Comparison of ENCODE assay signal across 9 mouse cellular contexts in the genomic region with DNA sequence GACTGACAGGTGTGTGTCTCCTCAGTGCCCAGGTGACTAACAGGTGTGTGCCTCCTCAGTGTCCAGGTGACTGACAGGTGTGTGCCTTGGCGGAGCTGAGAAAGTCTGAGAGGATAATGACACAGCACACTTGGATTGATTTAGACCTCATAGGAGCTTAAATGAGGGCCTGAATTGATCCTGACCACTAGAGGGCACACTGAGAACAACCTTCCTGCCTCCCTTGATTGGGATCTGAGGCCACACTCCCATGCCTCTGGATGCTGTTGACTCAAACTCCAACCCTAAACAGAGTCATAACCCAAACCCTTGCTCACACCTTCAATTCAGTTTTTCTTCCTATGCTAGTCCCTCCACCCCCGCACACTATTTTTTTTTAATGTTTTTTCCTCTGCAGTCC. TPM values are rescaled to one million over a fixed set of nuclear protein-coding genes. Genes with fewer than 3 reads are reported as not detected.
DNase-seq lines count a peak whose midpoint lies in the region; ATAC-seq and TF ChIP-seq lines count a peak whose summit lies in the region.
"Had no signal": no experiment of that assay in that cellular context is flagged by ENCODE, and none has a peak within 500 bp of the region (broad histone marks: within the 10 kb centered on the region; RNA-seq: fewer than 3 reads in every experiment).

No protein-coding gene starts in this region.

- H3K27me3 ChIP-seq in hindbrain, embryonic 10.5 days (ENCODE audit: insufficient read depth, poor library complexity, severe bottlenecking) = peaks cover 24% of the 10 kb centered on the region
- peaks cover 27% of the 10 kb centered on the region for H3K27me3 ChIP-seq in hindbrain, embryonic 13.5 days
- peaks cover 23% of the 10 kb centered on the region for H3K27me3 ChIP-seq in neural tube, embryonic 15.5 days (replicated peaks)

- no peak overlapping the region for H3K9ac ChIP-seq in hindbrain, embryonic 13.5 days
- no peak overlapping the region for H3K9ac ChIP-seq in ES-E14 (ENCODE audit: insufficient read depth, low read depth, low read length, poor library complexity, severe bottlenecking)
- no peak overlapping the region for H3K9ac ChIP-seq in neural tube, embryonic 15.5 days (replicated peaks)
- H3K9ac ChIP-seq: limb, embryonic 12.5 days had no signal

- H3K4me3 ChIP-seq in hindbrain, embryonic 10.5 days = no peak overlapping the region
- no peak overlapping the region for H3K4me3 ChIP-seq in hindbrain, embryonic 13.5 days
- no peak overlapping the region for H3K4me3 ChIP-seq in ES-E14 (ENCODE audit: insufficient read depth in 1 of 2, low read depth in 1 of 2, low read length in 2 of 2, poor library complexity in 1 of 2, severe bottlenecking in 1 of 2)
- no peak overlapping the region for H3K4me3 ChIP-seq in embryonic fibroblast, embryonic 13.5 days (ENCODE audit: insufficient read depth, low read length)
- H3K4me3 ChIP-seq in neural tube, embryonic 15.5 days (replicated peaks) = no peak overlapping the region
- H3K4me3 ChIP-seq: limb, embryonic 12.5 days had no signal

- intact Hi-C loops in left cerebral cortex, postnatal 36 days (cut with DNase I) = no loop called here

- H3K4me1 ChIP-seq in hindbrain, embryonic 10.5 days (replicated peaks) = 0 out of 2 replicates have a peak, but pooled peaks cover 5% of the 10 kb centered on the region
- peaks cover 5% of the 10 kb centered on the region; the same call in 1 of the 2 replicates for H3K4me1 ChIP-seq in hindbrain, embryonic 13.5 days (replicated peaks)
- H3K4me1 ChIP-seq in ES-E14 (ENCODE audit: control insufficient read depth in 2 of 2, insufficient read depth in 2 of 2, low read length in 2 of 2, poor library complexity in 1 of 2) = no peaks in the 10 kb centered on the region; a peak in 1 of 4 replicates
- H3K4me1 ChIP-seq in embryonic fibroblast, embryonic 13.5 days (ENCODE audit: control insufficient read depth, insufficient read depth, low read length) = peaks cover 3% of the 10 kb centered on the region; the same call in 1 of the 2 replicates
- H3K4me1 ChIP-seq in neural tube, embryonic 15.5 days = peaks cover 9% of the 10 kb centered on the region; the same call in 1 of the 2 replicates

- no peak for ATAC-seq in hindbrain, embryonic 13.5 days (ENCODE audit: low FRiP score)
- ATAC-seq in neural tube, embryonic 15.5 days (ENCODE audit: low FRiP score) = no peak

- H3K27ac ChIP-seq in hindbrain, embryonic 10.5 days = no peak overlapping the region
- H3K27ac ChIP-seq in hindbrain, embryonic 13.5 days = no peak overlapping the region
- no peak overlapping the region for H3K27ac ChIP-seq in ES-E14 (ENCODE audit: insufficient read depth, low read depth, low read length, poor library complexity, severe bottlenecking)
- H3K27ac ChIP-seq in embryonic fibroblast, embryonic 13.5 days (ENCODE audit: insufficient read depth, low read length) = no peak overlapping the region
- no peak overlapping the region for H3K27ac ChIP-seq in neural tube, embryonic 15.5 days (replicated peaks)
- H3K27ac ChIP-seq: limb, embryonic 12.5 days had no signal

- 30% methylated on average over 2 of the region's 2 CpGs for WGBS in hindbrain, embryonic 10.5 days
- WGBS in hindbrain, embryonic 13.5 days = 29% methylated on average over 2 of the region's 2 CpGs
- 31% methylated on average over 2 of the region's 2 CpGs for whole genome bisulfite sequencing in neural tube, embryonic 15.5 days

- DNase-seq in hindbrain, embryonic 10.5 days (ENCODE audit: low spot score) = peak; percentile 30
- DNase-seq in 3T3-L1 (ENCODE audit: low read depth, low spot score) = peak; percentile 85
- peak; percentile 64 for DNase-seq in ES-E14 (ENCODE audit: low read depth, low spot score)
- peak; percentile 80 for DNase-seq in lung, postnatal 10 days
- no peak for DNase-seq in left cerebral cortex, postnatal 36 days (ENCODE audit: low spot score in 2 of 2)

- in situ Hi-C loops in ES-E14 (cut with MboI; ENCODE audit: low sequenced_read_pairs in 2 of 2, unreplicated experiment in 2 of 2) = loop anchor here (5.0 to 10.0 kb wide), 2 partner anchors 72 to 74 kb away; no protein-coding TSS in a partner anchor

- H3K36me3 ChIP-seq in hindbrain, embryonic 10.5 days = no peaks in the 10 kb centered on the region
- H3K36me3 ChIP-seq in hindbrain, embryonic 13.5 days = no peaks in the 10 kb centered on the region
- no peaks in the 10 kb centered on the region for H3K36me3 ChIP-seq in ES-E14 (ENCODE audit: control insufficient read depth, insufficient read depth, low read length, poor library complexity, severe bottlenecking)
- H3K36me3 ChIP-seq in neural tube, embryonic 15.5 days = no peaks in the 10 kb centered on the region
- H3K36me3 ChIP-seq: limb, embryonic 12.5 days had no signal

- peaks cover 5% of the 10 kb centered on the region; the same call in 1 of the 2 replicates for H3K9me3 ChIP-seq in hindbrain, embryonic 10.5 days
- peaks cover 6% of the 10 kb centered on the region for H3K9me3 ChIP-seq in hindbrain, embryonic 13.5 days
- H3K9me3 ChIP-seq in ES-E14 (ENCODE audit: control insufficient read depth, insufficient read depth, low read depth, low read length) = no peaks in the 10 kb centered on the region
- H3K9me3 ChIP-seq in neural tube, embryonic 15.5 days (replicated peaks) = no peaks in the 10 kb centered on the region

- TF ChIP-seq CTCF in embryonic fibroblast, embryonic 13.5 days (IDR thresholded peaks at IDR 0.05; ENCODE audit: borderline replicate concordance, insufficient read depth, low read length) = peak; percentile 69; the same call in 1 of the 2 replicates

- TF ChIP-seq POLR2A in embryonic fibroblast, embryonic 13.5 days (IDR thresholded peaks at IDR 0.05; ENCODE audit: low read depth, low read length) = no peak

- H3K4me2 ChIP-seq in hindbrain, embryonic 13.5 days = no peak overlapping the region
- H3K4me2 ChIP-seq in neural tube, embryonic 15.5 days = no peak overlapping the region
- H3K4me2 ChIP-seq: limb, embryonic 12.5 days had no signal

TF ChIP-seq in ES-E14, 5 proteins besides CTCF, POLR2A, EP300 and RAD21:
- no peak for TF ChIP-seq HCFC1 (IDR thresholded peaks at IDR 0.05; ENCODE audit: borderline replicate concordance, insufficient read depth, low read length)
- peak; percentile 62 for TF ChIP-seq ZC3H11A (IDR thresholded peaks at IDR 0.05; ENCODE audit: borderline replicate concordance, low read depth, low read length)
- TF ChIP-seq CHD2 (IDR thresholded peaks at IDR 0.05; ENCODE audit: low read depth, low read length) = no peak

RNA-seq across cellular contexts. Expression of a gene that starts 4.2 kb away (rescaled TPM):
- polyA plus RNA-seq in hindbrain, embryonic 10.5 days (2016; fragmentation: Nextera tagmentation; extraction: Ambion mirVana) = 1.2 and 1.8 TPM in 2 replicates
- not detected in 2 replicates for polyA plus RNA-seq in hindbrain, embryonic 13.5 days (2015; fragmentation: Nextera tagmentation; extraction: Ambion mirVana)
- 3.5 and 6.6 TPM in 2 replicates for total RNA-seq in ES-E14 (2012; rRNA removed)
- not detected in 2 replicates for polyA plus RNA-seq in embryonic fibroblast, embryonic 13.5 days (2011; ENCODE audit: insufficient read length, low read depth, missing spikeins)
- 0.69 and 2.2 TPM in 2 replicates for polyA plus RNA-seq in neural tube, embryonic 15.5 days (2015; fragmentation: Nextera tagmentation; extraction: Ambion mirVana)
- not detected for total RNA-seq in left cerebral cortex, postnatal 36 days (2021)

RNA-seq across cellular contexts. Expression of a gene that starts 21.8 kb away (rescaled TPM):
- 0.60 and 0.78 TPM in 2 replicates for polyA plus RNA-seq in hindbrain, embryonic 10.5 days (2016; fragmentation: Nextera tagmentation; extraction: Ambion mirVana)
- polyA plus RNA-seq in hindbrain, embryonic 13.5 days (2015; fragmentation: Nextera tagmentation; extraction: Ambion mirVana) = 0.60 and 1.5 TPM in 2 replicates
- 14.3 and 28.8 TPM in 2 replicates for total RNA-seq in ES-E14 (2012; rRNA removed)
- polyA plus RNA-seq in embryonic fibroblast, embryonic 13.5 days (2011; ENCODE audit: insufficient read length, low read depth, missing spikeins) = 24.1 and 37.9 TPM in 2 replicates
- 1.2 and 5.2 TPM in 2 replicates for polyA plus RNA-seq in neural tube, embryonic 15.5 days (2015; fragmentation: Nextera tagmentation; extraction: Ambion mirVana)
- total RNA-seq in left cerebral cortex, postnatal 36 days (2021) = under 1 TPM; 0.27 to 0.32 TPM

RNA-seq across cellular contexts. Expression of a gene that starts 29.9 kb away (rescaled TPM):
- 46.8 and 57.3 TPM in 2 replicates for polyA plus RNA-seq in hindbrain, embryonic 10.5 days (2016; fragmentation: Nextera tagmentation; extraction: Ambion mirVana)
- 8.1 and 10.7 TPM in 2 replicates for polyA plus RNA-seq in hindbrain, embryonic 13.5 days (2015; fragmentation: Nextera tagmentation; extraction: Ambion mirVana)
- 167 and 309 TPM in 2 replicates for total RNA-seq in ES-E14 (2012; rRNA removed)
- 2.1 and 2.5 TPM in 2 replicates for polyA plus RNA-seq in embryonic fibroblast, embryonic 13.5 days (2011; ENCODE audit: insufficient read length, low read depth, missing spikeins)
- 26.3 and 37.0 TPM in 2 replicates for polyA plus RNA-seq in neural tube, embryonic 15.5 days (2015; fragmentation: Nextera tagmentation; extraction: Ambion mirVana)
- 10 to 100 TPM; 12.2 to 13.1 TPM for total RNA-seq in left cerebral cortex, postnatal 36 days (2021)

RNA-seq across cellular contexts. Expression of a gene that starts 50.5 kb away (rescaled TPM):
- 89.0 and 99.8 TPM in 2 replicates for polyA plus RNA-seq in hindbrain, embryonic 10.5 days (2016; fragmentation: Nextera tagmentation; extraction: Ambion mirVana)
- 49.1 and 49.8 TPM in 2 replicates for polyA plus RNA-seq in hindbrain, embryonic 13.5 days (2015; fragmentation: Nextera tagmentation; extraction: Ambion mirVana)
- 241 and 392 TPM in 2 replicates for total RNA-seq in ES-E14 (2012; rRNA removed)
- 39.7 and 45.3 TPM in 2 replicates for polyA plus RNA-seq in embryonic fibroblast, embryonic 13.5 days (2011; ENCODE audit: insufficient read length, low read depth, missing spikeins)
- polyA plus RNA-seq in neural tube, embryonic 15.5 days (2015; fragmentation: Nextera tagmentation; extraction: Ambion mirVana) = 56.5 and 68.7 TPM in 2 replicates
- total RNA-seq in left cerebral cortex, postnatal 36 days (2021) = 1 to 10 TPM; 7.2 to 9.3 TPM

RNA-seq across cellular contexts. Expression of a gene that starts 51.0 kb away (rescaled TPM):
- polyA plus RNA-seq in hindbrain, embryonic 10.5 days (2016; fragmentation: Nextera tagmentation; extraction: Ambion mirVana) = 0.20 TPM in 1 of 2 replicates, not detected in the other
- 7.6 and 9.3 TPM in 2 replicates for polyA plus RNA-seq in hindbrain, embryonic 13.5 days (2015; fragmentation: Nextera tagmentation; extraction: Ambion mirVana)
- 0.36 and 1.1 TPM in 2 replicates for total RNA-seq in ES-E14 (2012; rRNA removed)
- not detected in 2 replicates for polyA plus RNA-seq in embryonic fibroblast, embryonic 13.5 days (2011; ENCODE audit: insufficient read length, low read depth, missing spikeins)
- polyA plus RNA-seq in neural tube, embryonic 15.5 days (2015; fragmentation: Nextera tagmentation; extraction: Ambion mirVana) = 14.3 and 17.3 TPM in 2 replicates
- total RNA-seq in left cerebral cortex, postnatal 36 days (2021) = 1 to 10 TPM; 1.2 to 2.1 TPM

Comparison
In these comparisons a context has a peak if more than half of its experiments do, and no peak if none do; other contexts are left out.
1. DNase-seq: peak in hindbrain, embryonic 10.5 days (single experiment), 3T3-L1 (single experiment), ES-E14 (single experiment) and lung, postnatal 10 days (single experiment); none in left cerebral cortex, postnatal 36 days (0 of 2).